Comparison of ENCODE assay signal across 17 mouse cellular contexts in the genomic region with DNA sequence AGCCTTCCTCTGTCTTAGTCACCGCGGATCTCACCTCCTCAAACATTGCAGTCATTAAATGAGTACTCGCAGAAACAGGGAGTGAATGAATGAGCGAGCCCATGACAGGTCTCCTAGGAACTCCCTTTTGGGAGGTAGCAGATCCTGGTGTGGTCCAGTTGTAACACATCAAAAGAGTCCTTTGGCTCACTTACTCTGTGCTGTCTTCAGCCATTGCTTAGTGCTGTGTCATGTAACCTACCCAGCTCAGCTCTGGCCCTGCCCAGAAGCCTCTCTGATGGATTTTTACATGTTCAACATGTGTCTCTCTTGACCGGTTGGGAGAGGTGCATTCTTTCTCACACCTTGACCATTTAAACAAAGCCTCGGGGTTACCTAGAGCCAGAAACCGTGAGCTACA.
"Had no signal": no experiment of that assay in that cellular context is flagged by ENCODE, and none has a peak within 500 bp of the region (broad histone marks: within the 10 kb centered on the region; RNA-seq: fewer than 3 reads in every experiment).

No protein-coding gene starts in this region.

- H3K27me3 ChIP-seq: lung, embryonic 15.5 days; midbrain, embryonic 13.5 days; midbrain, embryonic 15.5 days; neural tube, embryonic 12.5 days; stomach, embryonic 15.5 days had no signal

- H3K4me3 ChIP-seq: lung, embryonic 15.5 days; megakaryocyte, embryonic 14.5 days; midbrain, embryonic 13.5 days; midbrain, embryonic 15.5 days; neural tube, embryonic 12.5 days; stomach, embryonic 15.5 days had no signal

- H3K36me3 ChIP-seq: lung, embryonic 15.5 days; midbrain, embryonic 13.5 days; midbrain, embryonic 15.5 days; neural tube, embryonic 12.5 days; stomach, embryonic 15.5 days had no signal

- DNase-seq: lung, adult 2 months; lung, postnatal 14 days; lung, postnatal 36 days; right cerebral cortex, postnatal 14 days; thymus, adult 2 months; thymus, postnatal 25 days; thymus, postnatal 4 days had no signal

- H3K4me2 ChIP-seq: lung, embryonic 15.5 days; midbrain, embryonic 11.5 days; midbrain, embryonic 13.5 days; midbrain, embryonic 15.5 days; neural tube, embryonic 12.5 days; stomach, embryonic 15.5 days had no signal

- ATAC-seq: lung, postnatal 0 days; midbrain, embryonic 13.5 days; midbrain, embryonic 15.5 days had no signal

- H3K9me3 ChIP-seq: lung, embryonic 15.5 days; megakaryocyte, embryonic 14.5 days; midbrain, embryonic 13.5 days; midbrain, embryonic 15.5 days; neural tube, embryonic 12.5 days; stomach, embryonic 15.5 days had no signal

- H3K27ac ChIP-seq: lung, embryonic 15.5 days; macrophage; midbrain, embryonic 13.5 days; midbrain, embryonic 15.5 days; neural tube, embryonic 12.5 days; stomach, embryonic 15.5 days; stomach, postnatal 0 days had no signal

- H3K9ac ChIP-seq: lung, embryonic 15.5 days; midbrain, embryonic 13.5 days; midbrain, embryonic 15.5 days; neural tube, embryonic 12.5 days; stomach, embryonic 15.5 days had no signal

- H3K4me1 ChIP-seq: lung, embryonic 15.5 days; midbrain, embryonic 13.5 days; midbrain, embryonic 15.5 days; neural tube, embryonic 12.5 days; stomach, embryonic 15.5 days had no signal
